Mouse (Mus musculus): ENCODE measurements around the gene Add2.

GRCm38 (mm10) chr6:86115843-86116242 lies 87.4 kb downstream of the Add2 start:
- TF ChIP-seq FLI1 (IDR thresholded peaks at IDR 0.05; ENCODE audit: low read length) = no peak
- no peak for TF ChIP-seq GATA1 (IDR thresholded peaks at IDR 0.05; ENCODE audit: borderline replicate concordance, low read length)
